Mouse (Mus musculus) forebrain, postnatal 0 days (tissue): ENCODE measurements at regions not wholly inside any gene's neighbourhood (a gene's known extent, or its start where the extent isn't known, plus 50 kb on each side); places are given as distances from the start of the nearest gene placed in this dataset.
A peak's percentile ranks its signal among the peaks of the same experiment; 100 is the strongest.

Experiments
- ATAC-seq: fragments of 200-750 bp; cut with Nextera tagmentation; 2 replicates; pipeline ENCODE4 v1.8.0; 2017; ENCODE audit warnings: mild to moderate bottlenecking, moderate library complexity
- DNase-seq: peaks from one replicate; pipeline ENCODE4 v3.0.0-alpha.2; 2015
- H3K27ac ChIP-seq: fragments of 300-500 bp; sonication (generic); 2 replicates; pipeline ENCODE4 v1.5.1; 2014; ENCODE audit warnings: low read depth, mild to moderate bottlenecking, antibody characterized with exemption, low read length, moderate library complexity, mixed read lengths
- H3K27me3 ChIP-seq: fragments of 300-500 bp; sonication (generic); 2 replicates; pipeline ENCODE4 v1.6.1; 2014; ENCODE audit warnings: mild to moderate bottlenecking, low read length, mixed read lengths; ENCODE audit not compliant: insufficient read depth
- H3K36me3 ChIP-seq: fragments of 300-500 bp; sonication (generic); 2 replicates; pipeline ENCODE4 v1.6.1; 2014; ENCODE audit warnings: mild to moderate bottlenecking, moderate library complexity; ENCODE audit not compliant: insufficient read depth
- H3K4me1 ChIP-seq: fragments of 300-500 bp; sonication (generic); 2 replicates; pipeline ENCODE4 v1.6.1; 2014; ENCODE audit warnings: antibody characterized with exemption; ENCODE audit not compliant: insufficient read depth
- H3K4me2 ChIP-seq: fragments of 300-500 bp; sonication (generic); 2 replicates; pipeline ENCODE4 v1.6.1; 2014; ENCODE audit warnings: low read depth, mild to moderate bottlenecking, moderate library complexity
- H3K4me3 ChIP-seq: fragments of 300-500 bp; sonication (generic); 2 replicates; pipeline ENCODE4 v1.5.1; 2014; ENCODE audit warnings: low read depth, low read length, mixed read lengths
- H3K9ac ChIP-seq: fragments of 300-500 bp; sonication (generic); 2 replicates; pipeline ENCODE4 v1.6.1; 2014; ENCODE audit warnings: mild to moderate bottlenecking
- H3K9me3 ChIP-seq: fragments of 300-500 bp; sonication (generic); 2 replicates; pipeline ENCODE4 v1.6.1; 2016; ENCODE audit warnings: low read length
- CTCF ChIP-seq: sonication (generic); IDR thresholded peaks from 2 replicates; pipeline ENCODE4 v1.5.1; 2016; ENCODE audit warnings: antibody characterized with exemption, control low read depth, low read depth
- WGBS: fragments of 180-500 bp; shearing (Covaris S2); extraction: QIAGEN DNeasy Blood & Tissue Kit; methylation state at CpG from one replicate; pipeline ENCODE4 v1.1.7; 2014; 5-methylcytosine and 5-hydroxymethylcytosine counted together

- peak; percentile 26 for DNase-seq
- 39% methylated on average over 2 of the region's 2 CpGs for WGBS
- peak; percentile 51 for TF ChIP-seq CTCF
- H3K9ac ChIP-seq = no peak overlapping the region
- H3K27me3 ChIP-seq = no peaks in the 10 kb centered on the region
- no peaks in the 10 kb centered on the region for H3K36me3 ChIP-seq
- H3K4me1 ChIP-seq = no peaks in the 10 kb centered on the region
- no peak overlapping the region for H3K4me2 ChIP-seq
- ATAC-seq = peak; percentile 53; the same call in 1 of the 2 replicates
- H3K4me3 ChIP-seq = no peak overlapping the region
- H3K9me3 ChIP-seq = no peaks in the 10 kb centered on the region
- no peak overlapping the region for H3K27ac ChIP-seq
These were observed 62.8 kb upstream of the Las1l start for GRCm38 (mm10) chrX:96019556-96019955.

GRCm38 (mm10) chrX:96020407-96020806, 63.6 kb upstream of the Las1l start:
- H3K4me3 ChIP-seq = no peak overlapping the region
- TF ChIP-seq CTCF = no peak
- H3K27ac ChIP-seq = no peak overlapping the region
- no peaks in the 10 kb centered on the region for H3K9me3 ChIP-seq
- no peak overlapping the region for H3K4me2 ChIP-seq
- H3K36me3 ChIP-seq = no peaks in the 10 kb centered on the region
- 78% methylated on average over 3 of the region's 3 CpGs for WGBS
- no peak overlapping the region for H3K9ac ChIP-seq
- no peak for ATAC-seq
- DNase-seq = no peak
- H3K27me3 ChIP-seq = no peaks in the 10 kb centered on the region
- no peaks in the 10 kb centered on the region for H3K4me1 ChIP-seq

GRCm38 (mm10) chrX:96025374-96025773, 68.6 kb upstream of the Las1l start:
- H3K4me1 ChIP-seq = no peaks in the 10 kb centered on the region
- no peak overlapping the region for H3K4me3 ChIP-seq
- H3K9ac ChIP-seq = no peak overlapping the region
- no peaks in the 10 kb centered on the region for H3K36me3 ChIP-seq
- no peaks in the 10 kb centered on the region for H3K27me3 ChIP-seq
- WGBS = 89% methylated on average over 3 of the region's 3 CpGs
- TF ChIP-seq CTCF = no peak
- no peak overlapping the region for H3K27ac ChIP-seq
- no peak overlapping the region for H3K4me2 ChIP-seq
- H3K9me3 ChIP-seq = no peaks in the 10 kb centered on the region
- ATAC-seq (no peak), DNase-seq (no peak)

- ATAC-seq = no peak
- 67% methylated on average over 5 of the region's 5 CpGs for WGBS
- H3K27me3 ChIP-seq = no peaks in the 10 kb centered on the region
These were observed 69.1 kb upstream of the Las1l start for GRCm38 (mm10) chrX:96025876-96026275.

GRCm38 (mm10) chrX:96031591-96031990, 64.3 kb upstream of the Msn start:
- 69% methylated on average over 5 of the region's 5 CpGs for WGBS
- Histone ChIP-seq H3K4me1 (no peaks in the 10 kb centered on the region), H3K27me3 (no peaks in the 10 kb centered on the region), H3K9ac (no peak overlapping the region), H3K36me3 (no peaks in the 10 kb centered on the region), H3K9me3 (no peaks in the 10 kb centered on the region), H3K27ac (no peak overlapping the region), H3K4me2 (no peak overlapping the region), H3K4me3 (no peak overlapping the region)
- DNase-seq (no peak), ATAC-seq (no peak)
- no peak for TF ChIP-seq CTCF

More at GRCm38 (mm10) chrX:96025876-96026275, 69.1 kb upstream of the Las1l start:
- H3K4me3 ChIP-seq = no peak overlapping the region
- H3K27ac ChIP-seq = no peak overlapping the region
- no peak overlapping the region for H3K4me2 ChIP-seq
- no peak for DNase-seq
- no peak overlapping the region for H3K9ac ChIP-seq
- TF ChIP-seq CTCF = no peak
- H3K9me3 ChIP-seq = no peaks in the 10 kb centered on the region
- H3K36me3 ChIP-seq = no peaks in the 10 kb centered on the region
- no peaks in the 10 kb centered on the region for H3K4me1 ChIP-seq

- H3K4me3 ChIP-seq = no peak overlapping the region
- DNase-seq (no peak), ATAC-seq (no peak)
- no peak overlapping the region for H3K9ac ChIP-seq
- H3K4me1 ChIP-seq = no peaks in the 10 kb centered on the region
- no peak overlapping the region for H3K4me2 ChIP-seq
- no peaks in the 10 kb centered on the region for H3K27me3 ChIP-seq
- no peak overlapping the region for H3K27ac ChIP-seq
- H3K36me3 ChIP-seq = no peaks in the 10 kb centered on the region
- no peak for TF ChIP-seq CTCF
- H3K9me3 ChIP-seq = no peaks in the 10 kb centered on the region
These were observed 60.5 kb upstream of the Msn start for GRCm38 (mm10) chrX:96035307-96035706.

GRCm38 (mm10) chrX:96042193-96042592, 53.6 kb upstream of the Msn start:
- no peak overlapping the region for H3K9ac ChIP-seq
- no peaks in the 10 kb centered on the region for H3K27me3 ChIP-seq
- ATAC-seq (no peak), DNase-seq (no peak)
- H3K4me1 ChIP-seq = no peaks in the 10 kb centered on the region
- 72% methylated on average over 3 of the region's 3 CpGs for WGBS
- TF ChIP-seq CTCF = no peak
- no peak overlapping the region for H3K4me2 ChIP-seq
- H3K36me3 ChIP-seq = no peaks in the 10 kb centered on the region
- H3K9me3 ChIP-seq = no peaks in the 10 kb centered on the region
- H3K27ac ChIP-seq = no peak overlapping the region
- no peak overlapping the region for H3K4me3 ChIP-seq
